Mouse (Mus musculus) cerebellum, adult 9-10 months (tissue): Measurements from ENCODE around the gene Disp2.

Experiments
- DNase-seq: peaks from one replicate; pipeline ENCODE4 v3.0.0; 2022

Disp2 gene

DNA sequence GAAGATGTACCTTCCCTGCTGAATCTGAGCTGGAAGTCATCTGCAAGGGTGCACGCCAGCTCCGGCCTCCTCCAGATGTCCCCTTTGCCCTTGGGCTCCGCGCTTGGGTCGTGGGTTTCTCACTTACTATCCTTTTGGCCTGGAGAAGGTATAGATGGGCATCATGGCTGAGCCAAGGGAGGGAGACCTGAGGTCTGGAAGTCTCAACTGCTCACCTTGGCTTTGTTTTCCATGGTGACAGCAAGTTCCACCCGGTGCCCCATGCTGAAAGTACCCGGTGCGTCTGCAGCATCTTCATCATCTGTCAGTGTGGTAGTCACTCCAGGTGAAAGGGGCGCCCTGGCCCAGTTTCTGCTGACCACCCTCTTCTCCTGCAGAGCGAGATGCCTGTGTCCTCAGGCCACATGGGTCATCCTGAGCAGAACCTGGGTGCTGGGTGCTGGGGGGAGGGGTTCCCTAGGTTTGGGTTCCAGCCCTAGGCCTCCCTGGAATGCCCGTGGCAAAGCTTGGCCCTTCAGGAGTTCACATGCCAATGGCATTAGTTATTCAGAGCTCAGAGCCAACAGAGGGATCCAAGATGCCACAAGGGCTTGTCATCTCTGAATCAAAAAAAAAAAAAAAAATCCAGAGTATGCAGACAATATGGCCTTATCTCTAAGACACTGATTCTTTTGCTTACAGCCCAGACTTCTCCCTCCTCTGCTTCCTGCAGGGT is 19.1 kb upstream of the Disp2 start:
- no peak for DNase-seq

DNA sequence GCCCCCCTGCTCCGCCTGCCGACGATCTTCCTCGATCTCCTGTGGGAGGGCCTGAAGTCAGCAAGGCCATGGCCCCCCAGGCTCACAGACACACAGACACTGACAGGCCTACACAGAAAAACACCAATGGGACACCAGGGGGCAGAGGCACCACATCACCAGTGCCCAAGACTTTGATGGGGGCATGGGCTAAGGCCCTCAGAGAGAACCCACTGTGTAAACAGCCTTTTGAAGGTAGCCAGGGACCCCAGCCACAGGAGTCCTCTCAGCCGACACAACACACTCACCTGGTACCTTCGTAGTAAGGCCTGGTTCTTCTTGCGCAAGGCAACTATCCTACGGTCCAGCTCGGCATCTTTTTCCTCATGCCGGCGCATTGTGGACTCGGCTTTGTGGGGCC is 18.2 kb upstream of the Disp2 start:
- no peak for DNase-seq

DNA sequence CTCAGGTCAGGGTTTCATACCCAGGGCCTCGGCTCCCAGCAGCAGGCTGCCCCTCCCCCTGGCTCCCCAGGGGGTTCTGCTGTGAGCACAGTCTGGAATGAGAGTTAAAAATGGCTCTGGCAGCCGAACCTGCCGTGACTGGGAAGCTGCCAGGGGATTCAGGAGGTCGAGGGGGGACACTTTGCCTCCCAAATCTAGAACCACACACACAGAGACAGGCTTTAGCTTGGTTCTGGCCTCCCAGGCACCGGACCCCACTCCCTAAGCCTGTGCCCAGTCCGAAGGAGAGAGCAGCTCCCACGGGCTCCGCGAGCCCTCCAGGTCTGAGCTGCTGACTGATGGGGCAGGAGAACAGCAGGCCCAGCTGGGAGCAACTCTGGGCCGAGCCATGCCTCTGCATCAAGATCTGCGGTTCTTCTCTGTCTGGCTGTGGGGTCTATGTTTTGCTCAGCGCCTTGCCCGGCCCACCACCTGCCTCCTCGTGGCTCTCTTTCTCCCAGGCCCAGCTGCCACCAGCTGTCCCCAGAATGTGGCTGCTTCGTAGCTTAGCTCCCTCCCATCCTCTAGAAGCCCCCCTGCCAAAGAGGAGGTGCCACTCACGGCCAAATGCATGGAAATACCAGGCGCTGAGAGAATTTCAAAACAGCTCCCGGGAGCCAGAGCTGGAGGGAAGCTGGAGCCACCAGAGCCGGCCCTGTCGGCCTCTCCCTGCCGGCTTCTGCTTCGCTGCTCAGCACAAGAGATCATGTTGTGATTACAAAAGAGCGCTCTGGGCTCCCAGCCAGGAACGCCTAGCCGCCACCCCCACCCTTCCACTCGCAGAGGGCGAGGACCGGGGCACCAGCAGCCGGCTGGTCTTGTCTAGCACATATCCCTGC is 17.4 kb upstream of the Disp2 start, which contains the start of gene Ccdc9b:
TSS of gene Ccdc9b (minus strand) at position 756 of the 878 bp plus-strand sequence.
- peak; percentile 92 for DNase-seq

DNA sequence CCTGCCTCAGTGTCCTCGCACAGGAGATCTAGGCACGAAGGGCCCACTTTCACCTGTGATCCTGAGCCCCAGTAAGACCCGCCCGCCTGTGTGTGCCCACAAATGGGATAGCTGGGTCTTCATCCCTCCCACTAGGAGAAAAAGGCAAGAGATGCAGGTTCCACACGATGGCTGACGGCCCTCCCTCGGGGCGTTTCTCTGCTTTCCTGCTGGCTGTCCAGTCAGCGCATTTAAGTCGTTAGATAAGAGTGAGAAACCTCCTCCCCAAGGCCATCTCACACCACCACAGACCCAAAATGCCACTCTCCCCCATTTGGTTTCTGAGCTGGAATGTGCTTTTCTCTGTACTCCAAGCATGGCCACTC is 16.8 kb upstream of the Disp2 start:
- DNase-seq = no peak

DNA sequence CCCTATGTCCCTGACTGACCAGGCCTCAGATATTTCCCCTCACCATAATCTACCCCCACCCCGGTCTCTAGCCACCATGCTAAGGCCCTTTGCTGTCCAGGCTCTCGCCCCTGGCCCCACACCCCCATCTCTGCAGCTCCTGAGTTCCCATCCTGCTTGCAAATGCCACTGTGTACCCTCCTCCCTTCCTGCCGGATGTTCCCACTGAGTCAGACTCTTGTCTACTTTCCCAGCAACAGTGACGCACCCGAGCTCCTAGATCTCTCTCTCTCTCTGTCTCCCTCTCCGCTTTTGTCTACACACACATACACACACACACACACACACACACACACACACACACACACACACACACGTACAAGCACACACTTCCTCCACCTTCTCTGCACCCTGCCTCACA is 16.1 kb upstream of the Disp2 start:
- no peak for DNase-seq

DNA sequence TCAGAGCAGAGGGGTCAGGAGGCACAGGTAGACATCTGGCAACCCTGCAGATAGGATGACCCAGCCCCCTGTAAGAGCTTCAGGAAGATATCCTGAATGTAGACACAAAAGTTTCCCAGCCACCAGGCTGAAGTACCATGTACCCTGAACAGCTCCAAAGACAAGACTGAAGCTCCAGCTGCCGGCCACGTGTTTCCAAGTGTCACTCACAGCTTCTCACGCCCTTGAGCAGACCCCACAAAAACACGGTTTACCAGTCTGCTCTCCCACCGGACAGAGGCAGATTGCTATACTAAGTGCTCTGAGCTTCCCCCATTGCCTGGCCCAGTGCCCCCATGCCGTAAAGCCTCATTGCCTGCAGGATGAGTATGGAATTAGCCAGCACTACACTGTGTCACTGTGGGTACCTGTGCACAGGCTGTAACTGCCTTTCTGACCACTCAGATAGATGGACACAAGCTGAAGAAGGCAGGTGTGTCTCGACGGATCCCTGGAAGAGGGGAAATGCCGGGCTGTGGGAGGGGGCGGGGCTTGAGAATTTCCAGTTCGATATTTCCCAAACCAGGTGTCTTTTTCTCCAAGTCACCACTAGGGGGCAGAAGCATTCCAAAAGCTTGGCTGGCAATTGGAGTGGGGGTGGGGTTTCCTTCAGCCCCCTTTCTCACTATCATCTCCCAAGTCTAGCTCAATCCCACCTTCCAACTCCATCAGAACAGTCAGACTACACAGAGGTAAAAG is 15.3 kb upstream of the Disp2 start:
- peak; percentile 83 for DNase-seq

DNA sequence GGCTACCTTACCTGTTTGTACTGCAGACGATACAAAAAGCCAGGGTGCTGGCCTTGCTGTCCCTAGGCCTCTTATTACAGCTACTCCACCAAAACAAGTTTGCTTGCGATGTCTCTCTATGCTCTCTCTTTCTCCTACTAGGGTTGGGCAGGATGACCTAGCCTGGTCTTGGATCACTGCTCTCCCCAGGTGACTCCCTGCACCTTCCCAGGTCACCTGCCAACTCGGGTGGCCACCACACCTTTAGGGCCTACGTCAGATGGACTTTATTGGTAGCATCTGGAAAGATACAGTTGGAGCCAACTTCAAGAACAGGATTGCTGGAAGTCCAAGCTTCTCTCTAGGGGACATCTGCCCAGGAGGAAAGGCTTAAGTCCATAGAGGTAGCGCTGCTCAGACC is 14.6 kb upstream of the Disp2 start:
- DNase-seq = no peak

DNA sequence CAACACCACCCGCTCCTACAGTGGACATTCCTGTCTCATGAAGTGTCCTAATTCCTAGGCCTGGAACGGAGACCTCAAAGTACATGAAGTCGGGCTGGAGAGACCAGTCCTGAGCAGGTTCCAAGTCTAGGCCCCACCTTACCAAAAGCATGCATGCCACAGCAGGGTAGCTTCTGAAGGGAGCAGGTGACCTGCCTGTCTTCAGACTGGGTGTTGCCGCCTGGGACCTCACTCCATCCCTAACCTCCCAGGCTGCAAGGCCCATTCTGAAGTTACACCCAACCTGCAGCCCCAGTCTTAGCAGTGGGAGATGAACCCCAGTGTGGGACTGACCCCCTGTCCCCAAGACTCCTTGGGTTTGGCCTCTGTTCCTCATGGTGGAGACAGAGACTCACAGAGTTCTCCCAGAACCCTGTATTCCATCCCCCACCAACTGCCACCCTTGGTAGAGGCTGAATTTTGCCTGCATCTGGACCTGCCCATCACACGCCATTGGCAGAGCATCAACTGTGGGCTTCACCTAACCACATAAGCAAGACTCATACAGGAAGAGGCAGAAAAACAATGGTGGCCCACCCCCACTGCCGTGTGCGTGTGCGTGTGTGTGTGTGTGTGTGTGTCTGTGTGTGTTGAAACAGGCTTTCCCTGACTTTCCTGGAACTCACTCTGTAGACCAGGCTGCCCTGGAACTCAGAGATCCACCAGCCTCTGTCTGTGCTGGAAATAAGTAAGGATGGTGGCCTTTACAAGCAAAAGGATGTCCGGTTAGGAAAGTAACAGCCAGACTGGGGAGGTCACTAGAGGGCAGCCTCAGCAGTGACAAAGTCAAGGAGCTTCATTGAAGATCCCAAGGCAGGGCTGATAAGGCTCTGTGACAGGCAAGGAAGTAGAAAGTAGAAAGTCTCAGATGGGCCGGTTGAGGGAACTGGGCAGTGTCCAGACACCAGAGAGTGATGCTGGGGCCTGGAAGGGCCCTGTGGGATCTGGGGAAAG is 13.2 kb upstream of the Disp2 start:
- no peak for DNase-seq

DNA sequence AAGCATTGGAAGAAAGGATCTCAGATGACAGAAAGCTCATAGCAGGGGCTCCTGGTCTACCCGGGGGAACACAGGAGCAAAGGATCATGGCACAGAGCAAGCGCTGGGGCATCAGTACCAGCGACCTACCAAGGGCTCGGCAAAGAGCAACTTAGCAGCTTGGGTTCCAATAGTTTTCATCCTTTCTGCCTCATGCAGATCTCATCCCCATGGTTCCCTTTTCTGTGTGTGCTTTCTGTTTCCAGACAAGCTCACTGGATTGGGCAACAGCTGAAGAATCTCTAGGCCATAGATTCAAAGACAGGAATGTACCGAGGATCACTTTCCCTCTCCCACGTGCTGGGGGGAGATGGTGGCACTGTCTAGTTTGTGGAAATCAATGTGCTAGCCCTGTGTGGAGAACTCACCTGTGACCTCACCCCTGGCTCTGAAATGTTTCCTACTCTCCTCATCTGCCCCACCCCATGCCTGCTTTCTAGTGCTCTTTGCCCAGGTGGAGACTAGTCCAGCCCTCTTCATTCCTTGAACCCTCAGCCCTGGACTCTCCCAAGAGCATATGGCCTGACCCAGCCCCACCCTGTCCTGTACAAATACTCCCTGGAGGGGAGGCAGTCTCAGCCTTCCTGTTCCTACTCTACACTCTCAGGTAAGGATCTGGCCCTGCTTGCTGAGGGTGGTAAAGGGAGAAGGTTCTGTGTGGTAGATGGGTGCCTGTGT is 7.2 kb upstream of the Disp2 start, which contains the start of gene Phgr1:
TSS of gene Phgr1 (plus strand) at position 612 of the 717 bp plus-strand sequence.
- no peak for DNase-seq

DNA sequence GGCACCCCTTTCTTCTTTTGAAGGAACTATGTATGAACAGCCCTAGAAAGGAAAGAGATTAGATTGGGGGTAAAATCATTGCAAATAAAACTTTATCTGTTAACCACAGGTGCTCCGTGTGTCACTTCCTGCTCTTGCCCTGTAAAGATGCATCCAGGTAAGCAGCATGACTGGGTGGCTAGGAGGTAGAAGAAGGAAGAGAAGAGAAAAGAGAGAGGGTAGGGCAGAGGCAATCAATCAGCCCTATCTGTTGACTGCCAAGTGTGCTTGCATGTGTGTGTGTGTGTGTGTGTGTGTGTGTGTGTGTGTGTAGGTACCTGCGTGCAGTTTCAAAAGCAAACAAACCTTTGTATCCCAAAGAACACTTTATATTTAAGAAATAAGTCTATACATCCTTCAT is 5.0 kb upstream of the Disp2 start:
- DNase-seq = no peak

DNA sequence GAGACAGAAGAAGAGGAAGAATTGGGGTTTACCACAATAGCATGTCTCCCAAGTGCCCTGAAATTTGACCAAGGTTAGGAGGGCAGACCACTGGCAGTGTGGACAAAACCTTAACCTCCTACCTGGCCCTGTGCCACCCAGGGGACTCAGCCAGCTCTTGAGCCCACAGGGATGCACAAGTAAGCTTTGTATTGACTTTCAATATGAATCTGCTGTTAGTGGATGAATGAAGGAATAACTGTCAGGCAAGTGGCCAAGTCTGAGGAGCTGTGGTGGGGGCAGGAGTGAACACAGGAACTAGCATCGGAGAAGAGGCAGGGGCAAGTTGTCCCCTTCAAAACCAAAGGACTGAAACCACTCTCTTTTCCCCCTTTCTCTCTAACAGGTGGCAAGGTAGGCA is 4.1 kb upstream of the Disp2 start:
- DNase-seq = peak; percentile 75

DNA sequence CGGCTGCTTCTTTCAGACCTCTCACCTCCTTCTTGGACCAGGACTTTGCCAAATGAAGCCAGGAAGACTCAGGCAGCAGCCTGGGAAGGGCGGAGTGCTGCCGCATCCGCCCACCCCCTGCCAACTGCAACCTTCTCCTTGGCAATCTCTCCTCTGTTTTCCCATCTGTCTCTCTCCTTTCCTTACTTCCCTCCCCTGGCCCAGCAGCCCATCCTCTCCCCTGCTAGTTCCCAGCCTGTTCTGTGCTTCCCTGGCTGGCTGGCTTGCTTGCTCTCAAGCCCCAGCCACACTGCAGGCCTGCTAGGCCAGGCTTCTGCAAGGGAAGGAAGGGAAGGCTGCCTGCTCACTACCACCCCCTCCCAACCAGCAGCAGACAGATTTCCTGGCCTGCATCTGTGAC is 3.7 kb upstream of the Disp2 start:
- DNase-seq = peak; percentile 86

DNA sequence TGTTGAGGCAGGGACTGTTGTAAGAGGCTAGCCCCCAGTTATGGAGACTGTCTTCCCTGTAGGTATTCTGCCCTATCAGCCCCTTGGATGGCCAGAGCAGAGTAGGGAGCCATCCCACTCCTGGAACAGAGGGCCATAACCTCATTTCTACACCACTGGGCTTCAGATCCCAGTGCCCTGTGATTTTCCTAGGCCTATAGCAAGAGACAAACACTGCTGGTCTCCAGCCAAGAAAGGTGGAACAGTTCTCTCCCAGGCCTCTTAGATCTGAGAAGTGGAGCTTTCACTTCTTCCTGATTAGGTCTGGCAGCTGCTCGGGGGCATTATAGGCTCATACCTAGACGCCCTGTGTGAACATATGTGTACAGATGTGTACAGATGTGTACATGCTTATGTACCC is 3.2 kb upstream of the Disp2 start:
- peak; percentile 68 for DNase-seq

DNA sequence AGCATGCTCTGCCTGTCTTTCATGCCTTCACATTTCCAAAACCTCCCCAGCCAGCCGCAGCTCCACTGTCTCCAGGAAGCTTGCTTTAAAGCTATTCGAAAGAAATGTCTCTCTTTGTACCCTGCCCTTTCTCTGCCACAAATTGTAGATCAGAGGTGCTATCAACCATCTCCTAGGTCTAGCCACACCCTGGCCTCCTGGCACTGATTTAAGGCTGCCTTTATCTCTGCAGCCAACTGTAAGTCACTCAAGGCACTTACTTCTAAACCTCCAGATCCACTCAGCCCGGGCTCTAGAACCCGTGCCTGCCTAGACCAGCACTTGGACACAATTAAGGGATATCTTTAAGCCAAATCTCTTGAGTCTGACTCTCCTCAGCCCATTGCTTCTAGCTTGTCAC is 1.1 kb upstream of the Disp2 start:
- DNase-seq = no peak

DNA sequence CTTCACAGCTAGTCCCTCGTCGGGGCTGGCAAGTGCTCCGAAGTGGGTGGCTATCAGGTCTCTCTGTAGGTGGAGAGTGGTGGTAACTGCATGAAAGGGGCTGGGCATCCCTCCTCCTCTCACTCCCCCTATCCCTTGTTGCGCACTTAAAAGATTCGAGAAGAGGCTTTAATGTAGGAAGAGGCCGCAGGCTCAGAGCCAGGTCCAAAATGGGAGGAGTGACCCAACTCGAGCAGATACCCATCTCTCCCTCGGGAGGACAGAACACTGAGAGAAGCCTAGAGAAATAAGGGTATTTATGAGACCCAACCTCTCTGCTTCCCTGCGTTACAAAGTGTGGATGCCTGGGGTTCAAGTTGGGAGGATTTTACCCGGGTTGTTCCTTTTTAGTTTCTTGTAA is 454 bp upstream of the Disp2 start:
- DNase-seq = peak; percentile 72

DNA sequence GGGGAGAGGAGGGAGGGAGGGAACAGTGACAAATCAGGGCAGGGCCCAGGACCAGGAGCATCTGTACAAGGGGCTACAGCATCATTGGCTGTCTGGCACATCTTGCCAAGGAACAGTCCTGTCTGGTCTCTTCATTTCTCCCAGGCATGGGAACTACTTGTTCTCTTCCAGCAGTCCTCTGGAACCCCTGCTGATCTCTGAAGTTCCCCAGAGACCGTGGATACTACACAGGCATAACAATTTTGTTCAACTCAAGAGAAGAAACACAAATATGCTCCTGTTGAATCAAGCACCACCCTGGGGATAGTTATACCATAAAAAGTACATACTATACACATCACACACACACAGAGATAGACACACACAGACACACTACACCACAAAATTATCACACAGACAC is 1.6 kb downstream of the Disp2 start:
- DNase-seq = peak; percentile 53

DNA sequence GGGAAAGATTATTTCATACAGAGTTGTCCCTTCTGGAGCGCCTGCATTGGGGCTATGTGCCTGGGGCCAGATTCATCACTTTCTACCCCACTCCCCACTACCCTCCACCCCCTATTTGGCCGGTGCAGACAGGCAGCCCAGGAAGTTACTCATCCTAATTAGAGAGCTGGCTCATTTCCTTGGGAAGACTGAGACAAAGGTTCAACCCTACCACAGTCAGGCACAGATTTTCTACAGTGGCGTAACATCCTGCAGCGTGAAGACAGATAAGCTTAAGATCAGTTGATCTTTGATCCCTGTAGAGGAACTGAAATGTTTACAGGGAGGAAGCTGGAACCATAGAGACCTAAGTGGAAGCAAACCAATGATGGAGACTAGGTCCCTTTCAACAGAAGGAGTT is 2.8 kb downstream of the Disp2 start:
- DNase-seq = no peak

DNA sequence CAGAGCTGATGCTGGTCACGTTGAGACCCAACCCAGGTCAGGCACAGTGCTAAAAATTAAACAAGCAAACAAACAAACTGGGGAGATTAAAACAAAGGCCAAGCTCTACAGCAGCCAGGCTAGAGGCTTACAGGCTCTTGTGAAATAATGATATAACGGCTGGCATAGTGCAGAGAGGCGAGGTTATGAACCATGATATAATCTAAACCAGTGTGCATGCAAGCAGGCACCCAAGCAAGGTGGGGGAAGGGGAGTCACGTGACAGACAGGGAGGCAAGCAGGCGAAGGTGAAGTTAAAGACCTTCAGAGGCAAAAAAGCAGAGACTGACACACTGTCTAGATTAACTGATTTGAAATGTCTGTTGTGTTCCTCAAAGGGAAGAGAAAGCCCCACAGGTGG is 3.6 kb downstream of the Disp2 start:
- no peak for DNase-seq

DNA sequence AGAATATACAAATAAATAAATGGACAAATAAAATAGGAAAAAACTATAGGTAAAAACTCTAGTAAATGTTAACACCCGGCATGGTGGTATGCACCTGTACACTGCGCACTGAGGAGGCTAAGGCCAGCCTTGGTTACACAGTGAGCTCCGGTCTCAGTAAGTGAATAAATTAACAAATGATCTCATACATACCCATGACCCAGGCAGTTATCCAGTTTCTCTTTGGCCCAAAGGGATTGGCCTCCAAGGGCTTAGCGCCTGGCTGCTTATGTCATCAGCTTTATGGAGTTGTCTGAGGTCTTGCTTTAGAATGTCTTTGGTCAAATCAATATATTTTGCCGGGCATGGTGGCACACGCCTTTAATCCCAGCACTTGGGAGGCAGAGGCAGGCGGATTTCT is 4.1 kb downstream of the Disp2 start:
- DNase-seq = no peak

DNA sequence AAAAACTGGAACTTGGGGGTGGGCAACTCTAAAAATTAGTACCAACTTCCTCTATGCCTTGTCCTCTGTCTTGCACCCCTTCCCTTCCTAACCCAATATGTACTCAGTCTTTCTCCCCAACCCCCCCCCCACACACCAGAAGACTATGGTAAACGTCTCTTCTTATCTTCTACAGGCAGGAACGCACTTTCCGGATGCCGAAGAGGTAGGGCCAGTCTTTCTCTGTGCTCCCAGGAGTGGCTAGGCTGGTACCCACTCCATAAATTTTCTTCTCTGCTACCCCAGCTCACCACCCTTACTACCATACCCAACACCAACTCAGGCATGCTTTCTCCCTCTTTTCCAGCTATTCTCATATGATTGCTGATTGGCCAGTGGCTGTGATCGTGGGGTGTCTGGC is 7.0 kb downstream of the Disp2 start:
- DNase-seq = no peak

DNA sequence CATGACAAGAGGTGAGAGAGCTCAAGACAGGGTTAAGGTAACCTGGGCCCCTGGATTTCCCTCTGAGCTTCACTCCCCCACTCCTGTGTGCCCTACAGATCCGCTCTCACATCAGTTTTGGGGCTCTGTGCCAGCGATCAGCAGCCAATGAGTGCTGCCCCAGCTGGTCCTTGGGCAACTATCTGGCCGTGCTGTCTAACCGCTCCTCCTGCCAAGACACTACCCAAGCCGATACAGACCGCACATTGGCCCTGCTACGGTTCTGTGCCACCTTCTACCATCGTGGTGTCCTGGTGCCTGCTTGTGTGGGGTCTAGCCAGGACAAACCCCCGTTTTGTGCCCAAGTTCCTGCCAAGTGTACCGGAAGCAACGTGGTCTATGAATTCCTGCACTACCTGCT is 10.0 kb downstream of the Disp2 start:
- peak; percentile 89 for DNase-seq

DNA sequence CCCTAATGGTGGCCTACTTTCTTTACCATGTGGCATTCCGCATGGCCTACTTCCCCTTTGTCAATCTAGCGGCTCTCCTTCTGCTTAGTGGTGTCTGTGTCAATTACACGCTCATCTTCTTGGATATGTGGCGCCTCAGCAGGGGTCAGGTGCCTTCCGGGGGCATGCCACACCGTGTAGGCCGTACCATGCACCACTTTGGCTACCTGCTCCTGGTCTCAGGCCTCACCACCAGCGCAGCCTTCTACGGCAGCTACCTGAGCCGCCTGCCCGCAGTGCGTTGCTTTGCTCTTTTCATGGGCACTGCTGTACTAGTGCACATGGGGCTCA is 10.7 kb downstream of the Disp2 start:
- DNase-seq = no peak
